10 mouse cellular contexts compared by ENCODE assay signal in genomic region chr5:134221278-134221677, GRCm38 (mm10). TPM values are rescaled to one million over a fixed set of nuclear protein-coding genes. Genes with fewer than 3 reads are reported as not detected.
DNase-seq lines count a peak whose midpoint lies in the region; ATAC-seq and TF ChIP-seq lines count a peak whose summit lies in the region.
"Had no signal": no experiment of that assay in that cellular context is flagged by ENCODE, and none has a peak within 500 bp of the region (broad histone marks: within the 10 kb centered on the region; RNA-seq: fewer than 3 reads in every experiment).

No protein-coding gene starts in this region.

- peak overlapping the region; percentile 55 for H3K4me3 ChIP-seq in forebrain, embryonic 10.5 days
- no peak overlapping the region for H3K4me3 ChIP-seq in forebrain, embryonic 15.5 days
- peak overlapping the region; percentile 12 for H3K4me3 ChIP-seq in megakaryocyte, embryonic 14.5 days (replicated peaks)
- no peak overlapping the region; the same call in 1 of the 2 replicates for H3K4me3 ChIP-seq in liver, embryonic 12.5 days
- peak overlapping the region; percentile 13; the same call in 1 of the 2 replicates for H3K4me3 ChIP-seq in stomach, postnatal 0 days (ENCODE audit: low read depth, low read length)

- H3K36me3 ChIP-seq in forebrain, embryonic 10.5 days (replicated peaks), result peaks cover 14% of the 10 kb centered on the region
- 0 out of 2 replicates have a peak, but pooled peaks cover 3% of the 10 kb centered on the region for H3K36me3 ChIP-seq in forebrain, embryonic 15.5 days
- peaks cover 94% of the 10 kb centered on the region for H3K36me3 ChIP-seq in megakaryocyte, embryonic 14.5 days (replicated peaks; ENCODE audit: low read length)
- peaks cover 12% of the 10 kb centered on the region for H3K36me3 ChIP-seq in liver, embryonic 12.5 days
- H3K36me3 ChIP-seq in stomach, postnatal 0 days (ENCODE audit: control insufficient read depth, insufficient read depth, low read length), result no peaks in the 10 kb centered on the region

- 43% methylated on average over 4 of the region's 4 CpGs for WGBS in forebrain, embryonic 10.5 days
- WGBS in forebrain, embryonic 15.5 days, result 45% methylated on average over 4 of the region's 4 CpGs
- WGBS in liver, embryonic 12.5 days (ENCODE audit: insufficient replicate concordance), result 30% methylated on average over 4 of the region's 4 CpGs
- 37% methylated on average over 4 of the region's 4 CpGs for WGBS in stomach, postnatal 0 days

- no peak overlapping the region; the same call in 1 of the 2 replicates for H3K9ac ChIP-seq in forebrain, embryonic 15.5 days (replicated peaks)
- no peak overlapping the region for H3K9ac ChIP-seq in liver, embryonic 12.5 days
- no peak overlapping the region for H3K9ac ChIP-seq in stomach, postnatal 0 days (ENCODE audit: low read length)

- no peak for DNase-seq in forebrain, embryonic 10.5 days (ENCODE audit: extremely low spot score, low spot score)
- no peak for DNase-seq in stomach, postnatal 0 days (ENCODE audit: low spot score)
- no peak for DNase-seq in urinary bladder, postnatal 25 days (ENCODE audit: low spot score)
- DNase-seq in gastrocnemius, postnatal 4 days (ENCODE audit: low spot score in 2 of 2), result no peak
- DNase-seq: cerebellum, adult 2 months; lung, postnatal 36 days had no signal

- H3K4me1 ChIP-seq in forebrain, embryonic 10.5 days, result peaks cover 27% of the 10 kb centered on the region
- H3K4me1 ChIP-seq in forebrain, embryonic 15.5 days, result peaks cover 9% of the 10 kb centered on the region
- H3K4me1 ChIP-seq in megakaryocyte, embryonic 14.5 days, result peaks cover 95% of the 10 kb centered on the region
- peaks cover 22% of the 10 kb centered on the region for H3K4me1 ChIP-seq in liver, embryonic 12.5 days
- no peaks in the 10 kb centered on the region for H3K4me1 ChIP-seq in stomach, postnatal 0 days (replicated peaks; ENCODE audit: control insufficient read depth, insufficient read depth)

- TF ChIP-seq CTCF in stomach, postnatal 0 days (IDR thresholded peaks at IDR 0.05; ENCODE audit: low read depth), result no peak

- no peak for ATAC-seq in forebrain, embryonic 15.5 days (replicated peaks)
- ATAC-seq in megakaryocyte, adult 5-6 weeks (ENCODE audit: poor library complexity, severe bottlenecking), result no peak
- no peak for ATAC-seq in liver, embryonic 12.5 days
- ATAC-seq in stomach, postnatal 0 days (ENCODE audit: low FRiP score, low TSS enrichment), result no peak

- H3K27me3 ChIP-seq in forebrain, embryonic 10.5 days (ENCODE audit: poor library complexity, severe bottlenecking), result peaks cover 40% of the 10 kb centered on the region
- H3K27me3 ChIP-seq in forebrain, embryonic 15.5 days, result peaks cover 12% of the 10 kb centered on the region; the same call in 1 of the 2 replicates
- no peaks in the 10 kb centered on the region for H3K27me3 ChIP-seq in megakaryocyte, embryonic 14.5 days (replicated peaks)
- H3K27me3 ChIP-seq in liver, embryonic 12.5 days (replicated peaks), result peaks cover 23% of the 10 kb centered on the region
- H3K27me3 ChIP-seq in stomach, postnatal 0 days (ENCODE audit: control insufficient read depth, insufficient read depth, low read length), result no peaks in the 10 kb centered on the region

- H3K4me2 ChIP-seq in forebrain, embryonic 15.5 days (replicated peaks), result no peak overlapping the region; the same call in 1 of the 2 replicates
- H3K4me2 ChIP-seq in liver, embryonic 12.5 days, result peak overlapping the region; percentile 64
- peak overlapping the region; percentile 44 for H3K4me2 ChIP-seq in stomach, postnatal 0 days (replicated peaks; ENCODE audit: low read depth)

- H3K27ac ChIP-seq in forebrain, embryonic 10.5 days, result peak overlapping the region; percentile 80; the same call in 1 of the 2 replicates
- no peak overlapping the region for H3K27ac ChIP-seq in forebrain, embryonic 15.5 days (replicated peaks)
- H3K27ac ChIP-seq in liver, embryonic 12.5 days, result no peak overlapping the region
- H3K27ac ChIP-seq in stomach, postnatal 0 days (replicated peaks), result no peak overlapping the region

- no peak for TF ChIP-seq EP300 in stomach, postnatal 0 days (optimal IDR thresholded peaks at IDR 0.05)

- peaks cover 4% of the 10 kb centered on the region; the same call in 1 of the 2 replicates for H3K9me3 ChIP-seq in forebrain, embryonic 10.5 days
- H3K9me3 ChIP-seq in forebrain, embryonic 15.5 days, result no peaks in the 10 kb centered on the region
- H3K9me3 ChIP-seq in megakaryocyte, embryonic 14.5 days, result peaks cover 19% of the 10 kb centered on the region
- H3K9me3 ChIP-seq in liver, embryonic 12.5 days (replicated peaks), result no peaks in the 10 kb centered on the region
- no peaks in the 10 kb centered on the region for H3K9me3 ChIP-seq in stomach, postnatal 0 days (ENCODE audit: control insufficient read depth, low read length)

RNA-seq across cellular contexts. Expression of gene Ncf1, which starts 8.1 kb away (rescaled TPM):
- 2.4 TPM in 2 replicates for polyA plus RNA-seq in forebrain, embryonic 10.5 days (2016; fragmentation: Nextera tagmentation; extraction: Ambion mirVana)
- 2.1 and 2.4 TPM in 2 replicates for polyA plus RNA-seq in forebrain, embryonic 15.5 days (2015; fragmentation: Nextera tagmentation; extraction: Ambion mirVana)
- 52.7 and 124 TPM in 2 replicates for polyA plus RNA-seq in megakaryocyte, embryonic 14.5 days (2012; ENCODE audit: insufficient read depth, low replicate concordance)
- total RNA-seq in megakaryocyte, adult 5-6 weeks (2015), result 284 and 306 TPM in 2 replicates
- total RNA-seq in megakaryocyte, adult 5-6 weeks (2017), result 339 and 371 TPM in 2 replicates
- 8.4 and 9.2 TPM in 2 replicates for polyA plus RNA-seq in liver, embryonic 12.5 days (2016; fragmentation: Nextera tagmentation; extraction: Ambion mirVana)
- polyA plus RNA-seq in stomach, postnatal 0 days (2015; fragmentation: Nextera tagmentation; extraction: Ambion mirVana), result 2.2 and 2.4 TPM in 2 replicates
- total RNA-seq in gastrocnemius, postnatal 4 days (2021), result 1 to 10 TPM; 6.4 to 7.7 TPM

RNA-seq across cellular contexts. Expression of gene Gtf2ird2, which starts 37.5 kb away (rescaled TPM):
- polyA plus RNA-seq in forebrain, embryonic 10.5 days (2016; fragmentation: Nextera tagmentation; extraction: Ambion mirVana), result 7.0 and 7.6 TPM in 2 replicates
- 11.8 and 13.2 TPM in 2 replicates for polyA plus RNA-seq in forebrain, embryonic 15.5 days (2015; fragmentation: Nextera tagmentation; extraction: Ambion mirVana)
- 6.1 TPM in 1 of 2 replicates, not detected in the other for polyA plus RNA-seq in megakaryocyte, embryonic 14.5 days (2012; ENCODE audit: insufficient read depth, low replicate concordance)
- total RNA-seq in megakaryocyte, adult 5-6 weeks (2015), result 2.7 and 4.4 TPM in 2 replicates
- total RNA-seq in megakaryocyte, adult 5-6 weeks (2017), result 2.5 and 3.2 TPM in 2 replicates
- polyA plus RNA-seq in liver, embryonic 12.5 days (2016; fragmentation: Nextera tagmentation; extraction: Ambion mirVana), result 2.4 and 3.2 TPM in 2 replicates
- 3.2 and 3.7 TPM in 2 replicates for polyA plus RNA-seq in stomach, postnatal 0 days (2015; fragmentation: Nextera tagmentation; extraction: Ambion mirVana)
- 10 to 100 TPM in 1 of 2 experiments, 1 to 10 TPM in 1; 9.8 to 10.3 TPM for total RNA-seq in gastrocnemius, postnatal 4 days (2021)

RNA-seq across cellular contexts. Expression of gene Rcc1l, which starts 44.7 kb away (rescaled TPM):
- 40.2 and 44.3 TPM in 2 replicates for polyA plus RNA-seq in forebrain, embryonic 10.5 days (2016; fragmentation: Nextera tagmentation; extraction: Ambion mirVana)
- polyA plus RNA-seq in forebrain, embryonic 15.5 days (2015; fragmentation: Nextera tagmentation; extraction: Ambion mirVana), result 22.4 and 23.8 TPM in 2 replicates
- polyA plus RNA-seq in megakaryocyte, embryonic 14.5 days (2012; ENCODE audit: insufficient read depth, low replicate concordance), result 7.8 and 12.3 TPM in 2 replicates
- 2.9 and 3.4 TPM in 2 replicates for total RNA-seq in megakaryocyte, adult 5-6 weeks (2015)
- 1.8 and 2.1 TPM in 2 replicates for total RNA-seq in megakaryocyte, adult 5-6 weeks (2017)
- 28.6 and 33.5 TPM in 2 replicates for polyA plus RNA-seq in liver, embryonic 12.5 days (2016; fragmentation: Nextera tagmentation; extraction: Ambion mirVana)
- 17.6 and 18.0 TPM in 2 replicates for polyA plus RNA-seq in stomach, postnatal 0 days (2015; fragmentation: Nextera tagmentation; extraction: Ambion mirVana)
- 10 to 100 TPM; 18.7 to 23.8 TPM for total RNA-seq in gastrocnemius, postnatal 4 days (2021)

Comparison
In these comparisons a context has a peak if more than half of its experiments do, and no peak if none do; other contexts are left out.
1. H3K4me3 ChIP-seq: peak in forebrain, embryonic 10.5 days (single experiment), megakaryocyte, embryonic 14.5 days (single experiment) and stomach, postnatal 0 days (single experiment); none in forebrain, embryonic 15.5 days (single experiment) and liver, embryonic 12.5 days (single experiment).